Mouse (Mus musculus): ENCODE results near the gene Rab1a. TPM values are rescaled to one million over a fixed set of nuclear protein-coding genes. Genes with fewer than 3 reads are reported as not detected.
"Not testable (repeated sequence)": the region's sequence is repeated elsewhere in the genome, so short reads cannot be mapped to it uniquely, and the experiment has no call there.

Gene Rab1a
- 100 to 1,000 TPM; 125 to 136 TPM for total RNA-seq (2021)
- long read RNA-seq, experiment 1, transcript Rab1a-201 (6 exons, 2,827 nt), result major isoform, 88 of 96 reads
- long read RNA-seq, experiment 1, partial matches to known transcripts, result 4 of 96 reads
- long read RNA-seq, experiment 1, other reads (novel, unspliced or antisense), result 4 of 96 reads
- long read RNA-seq, experiment 2, transcript Rab1a-201 (6 exons, 2,827 nt), result major isoform, 57 of 62 reads
- long read RNA-seq, experiment 2, partial matches to known transcripts, result 0 of 62 reads
- long read RNA-seq, experiment 2, other reads (novel, unspliced or antisense), result 4 of 62 reads

DNA sequence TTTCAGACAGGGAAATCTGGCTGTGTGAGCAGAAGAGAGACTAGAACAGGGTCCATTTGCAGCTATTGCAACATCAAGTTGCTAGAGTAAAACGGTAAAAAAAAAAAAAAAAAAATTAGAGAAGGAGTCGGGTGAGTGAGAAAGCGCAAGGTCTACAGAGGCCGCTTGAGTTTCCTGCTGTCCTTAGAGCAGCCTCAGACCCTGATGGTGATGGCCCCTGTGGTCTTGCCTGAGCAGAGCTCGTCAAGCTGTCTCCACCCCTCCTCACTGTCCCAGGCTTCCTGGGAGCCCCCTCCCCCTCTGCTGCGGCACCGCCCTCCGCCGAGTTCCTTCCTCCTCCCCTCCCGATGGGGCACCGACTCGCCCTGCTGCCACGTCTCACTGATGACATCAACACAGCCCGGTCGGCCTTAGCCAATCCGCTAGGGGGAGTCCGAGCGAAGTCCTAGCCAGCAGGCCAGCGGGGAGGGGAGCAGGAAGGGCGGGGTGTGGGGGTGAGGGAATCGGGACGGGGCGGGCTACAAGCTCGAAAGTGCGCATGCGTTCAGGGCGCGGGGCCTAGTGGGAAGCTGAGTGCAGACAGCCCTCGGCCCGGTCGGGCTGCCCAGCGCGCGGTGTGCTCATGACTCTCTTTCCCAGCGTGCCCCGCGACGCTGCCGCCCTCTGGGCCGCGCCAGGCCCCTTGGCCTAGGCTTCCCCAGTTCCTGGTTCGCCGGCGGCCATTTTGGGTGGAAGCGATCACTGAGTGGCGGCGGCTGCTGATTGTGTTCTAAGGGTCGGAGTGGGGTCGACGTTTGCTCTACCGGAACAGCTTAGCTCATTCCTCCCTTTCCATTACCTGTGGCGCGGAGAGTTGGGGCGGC, at the start of gene Rab1a:
Gene Rab1a, plus strand, starts transcription at position 720 of the 863 bp plus-strand sequence.
- DNase-seq, result peak; percentile 99 to 100

DNA sequence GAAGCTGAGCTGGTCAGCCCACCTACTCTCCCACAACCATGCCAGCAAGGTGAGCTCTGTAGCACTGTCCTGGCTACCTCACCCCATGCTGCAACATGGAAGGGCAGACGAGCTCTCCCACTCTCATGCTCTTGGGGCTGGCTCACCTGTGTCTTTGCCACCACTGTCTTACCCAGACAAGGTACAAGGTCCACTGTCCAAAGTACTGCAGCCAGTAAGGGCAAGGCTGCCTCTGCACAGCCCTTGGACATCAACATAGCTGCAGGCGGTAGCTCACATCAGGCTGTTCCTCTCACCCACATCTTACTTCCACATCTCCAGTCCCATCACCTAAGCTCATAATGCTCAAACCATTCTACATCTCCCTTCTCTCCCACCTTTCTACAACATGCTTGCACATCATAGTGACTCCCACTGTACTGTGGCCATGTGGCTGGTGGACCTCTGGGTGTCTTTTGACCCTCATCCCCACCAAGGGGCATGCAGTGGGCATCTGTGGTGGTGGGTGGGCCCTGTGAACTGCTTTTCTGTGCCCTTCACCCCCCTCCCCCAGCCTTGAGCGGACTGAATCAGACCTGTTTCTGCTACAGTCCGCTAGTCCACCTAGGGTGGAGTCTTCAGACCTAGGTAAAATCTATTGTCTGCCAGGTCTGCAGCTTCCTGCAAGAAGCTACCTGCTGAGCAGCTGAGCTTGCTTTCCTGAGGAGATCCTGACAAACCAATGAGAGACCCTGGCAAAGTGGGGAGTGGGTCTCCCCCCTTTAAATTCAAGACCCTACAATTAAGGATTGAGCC, 48.9 kb upstream of the Rab1a start:
- DNase-seq, result no peak

DNA sequence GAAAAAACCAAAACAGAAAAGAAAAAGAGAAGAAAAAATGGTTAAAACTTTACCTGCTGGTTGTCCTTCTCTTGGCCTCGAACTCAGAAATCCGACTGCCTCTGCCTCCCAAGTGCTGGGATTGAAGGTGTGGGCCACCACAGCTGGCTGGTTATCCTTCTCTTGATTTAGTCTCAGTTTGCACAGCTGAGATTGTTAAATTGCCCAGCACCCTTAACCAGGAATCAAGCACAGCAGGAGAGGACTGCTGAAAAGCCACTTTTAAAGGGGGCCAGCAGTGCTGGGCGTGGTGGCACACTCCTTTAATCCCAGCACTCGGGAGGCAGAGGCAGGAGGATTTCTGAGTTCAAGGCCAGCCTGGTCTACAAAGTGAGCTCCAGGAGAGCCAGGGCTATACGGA, 47.7 kb upstream of the Rab1a start:
- DNase-seq, result not testable (repeated sequence)

DNA sequence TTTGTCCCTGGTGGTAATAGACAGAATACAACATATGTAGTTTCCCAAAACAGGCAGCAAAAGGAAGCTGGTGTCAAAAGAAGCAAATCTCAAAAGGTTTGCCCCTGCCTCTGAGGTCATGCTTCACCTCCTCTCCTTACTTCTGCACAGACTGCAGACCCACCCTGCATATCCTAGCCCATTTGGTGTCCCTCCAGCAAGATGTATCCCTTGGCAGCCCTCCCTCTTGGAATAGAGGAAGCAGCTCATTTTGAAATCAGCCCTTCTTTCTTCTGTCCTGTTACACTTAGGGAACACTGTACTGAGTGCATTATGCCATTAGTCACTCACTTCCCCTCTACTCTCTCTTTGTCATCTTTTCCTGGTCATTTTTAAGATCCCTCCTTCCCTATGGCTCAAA, 42.4 kb upstream of the Rab1a start:
- peak in 1 of 2 experiments; percentile 25 for DNase-seq

DNA sequence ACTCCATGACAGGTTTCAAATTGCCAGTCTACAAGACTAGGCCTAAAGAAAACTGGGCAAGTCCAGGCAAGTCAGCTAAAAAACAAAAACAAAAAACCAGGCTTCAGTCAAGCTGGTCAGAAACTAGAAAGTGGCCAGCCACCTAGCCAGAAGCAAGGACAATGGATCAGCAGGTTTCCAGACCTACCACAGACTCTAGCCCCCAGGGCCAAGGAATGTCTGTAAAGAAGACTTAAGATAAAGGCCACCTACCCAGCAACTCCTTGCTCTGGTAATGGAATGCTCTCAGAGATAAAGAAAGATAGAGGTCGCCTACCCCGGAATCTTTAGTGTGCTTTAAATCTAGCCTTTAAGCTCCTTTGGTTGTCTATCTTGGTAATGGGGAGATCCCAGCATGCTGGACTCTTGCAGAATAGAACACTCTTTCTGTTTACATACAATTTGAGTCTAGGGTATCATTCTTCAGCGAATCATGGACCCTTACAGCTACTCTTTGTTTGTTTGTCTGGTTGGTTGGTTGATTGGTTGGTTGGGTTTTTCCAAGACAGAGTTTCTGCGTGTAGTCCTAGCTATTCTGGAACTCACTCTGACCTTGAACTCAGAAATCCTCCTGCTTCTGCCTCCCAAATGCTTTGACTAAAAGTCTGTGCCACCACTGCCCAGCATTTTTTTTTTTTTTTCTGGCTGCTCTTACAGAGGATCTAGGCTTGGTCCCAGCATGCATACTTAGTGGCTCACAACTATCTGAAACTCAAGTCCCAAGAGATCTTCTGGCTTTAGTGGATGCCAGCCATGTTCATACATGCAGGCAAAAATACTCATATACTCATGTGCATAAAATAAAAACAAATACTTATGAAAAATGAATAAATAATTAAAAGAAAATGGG, 36.0 kb upstream of the Rab1a start:
- no peak for DNase-seq

DNA sequence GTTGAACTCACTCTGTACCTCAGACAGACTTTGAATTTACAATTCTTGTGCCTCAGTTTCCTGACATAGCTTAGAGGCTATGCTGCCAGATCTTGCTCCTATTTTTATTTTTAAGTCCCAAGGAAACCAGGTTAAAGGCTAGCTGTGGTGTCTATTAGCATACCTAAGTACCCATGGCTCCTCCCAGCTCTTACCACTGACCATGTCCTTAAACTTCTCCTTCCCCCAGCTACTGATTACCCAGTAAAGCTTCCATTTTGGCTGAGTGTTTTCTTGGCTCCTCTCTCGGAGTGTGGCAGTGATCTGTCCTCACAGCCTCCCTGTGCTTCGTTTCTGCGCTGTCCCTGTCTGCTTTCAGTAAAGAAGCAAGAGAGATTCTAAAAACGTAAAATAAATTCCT, 35.2 kb upstream of the Rab1a start:
- DNase-seq, result no peak

DNA sequence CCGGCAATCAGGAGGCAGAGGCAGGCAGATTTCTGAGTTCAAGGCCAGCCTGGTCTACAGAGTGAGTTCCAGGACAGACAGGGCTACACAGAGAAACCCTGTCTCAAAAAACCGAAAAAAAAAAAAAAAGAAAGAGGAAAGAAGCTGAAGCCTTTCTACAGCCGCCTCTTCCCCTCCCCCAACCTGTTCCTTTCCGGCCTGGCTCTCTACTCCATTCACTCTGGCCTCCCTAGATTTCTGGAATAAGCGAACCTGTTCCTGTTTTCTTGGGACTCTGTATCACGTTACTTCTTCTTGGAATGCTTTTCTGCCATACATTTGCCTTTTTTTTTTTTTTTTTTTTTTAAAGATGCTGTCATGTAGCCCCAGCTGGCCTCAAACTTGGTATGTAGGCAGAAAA, 34.8 kb upstream of the Rab1a start:
- DNase-seq, result not testable (repeated sequence)

DNA sequence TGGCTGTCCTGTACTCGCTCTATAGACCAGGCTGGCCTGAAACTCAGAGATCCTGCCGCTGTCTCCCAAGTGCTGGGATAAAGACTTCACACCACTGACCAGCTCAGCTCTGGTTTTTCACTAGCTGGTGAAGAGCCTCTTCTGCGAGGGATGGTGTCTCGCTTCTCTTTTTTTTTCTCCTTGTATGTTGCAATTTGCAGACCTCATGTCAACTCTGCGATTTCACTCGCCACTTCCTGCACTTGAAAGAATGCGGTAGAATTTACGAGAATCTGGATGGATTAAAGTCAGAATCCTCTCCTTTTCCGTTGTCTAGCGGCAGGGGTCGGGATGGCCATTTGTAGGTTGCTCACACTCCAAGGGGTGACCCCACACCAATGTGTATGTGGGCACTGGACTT, 32.3 kb upstream of the Rab1a start:
- DNase-seq, result peak; percentile 17 to 40

DNA sequence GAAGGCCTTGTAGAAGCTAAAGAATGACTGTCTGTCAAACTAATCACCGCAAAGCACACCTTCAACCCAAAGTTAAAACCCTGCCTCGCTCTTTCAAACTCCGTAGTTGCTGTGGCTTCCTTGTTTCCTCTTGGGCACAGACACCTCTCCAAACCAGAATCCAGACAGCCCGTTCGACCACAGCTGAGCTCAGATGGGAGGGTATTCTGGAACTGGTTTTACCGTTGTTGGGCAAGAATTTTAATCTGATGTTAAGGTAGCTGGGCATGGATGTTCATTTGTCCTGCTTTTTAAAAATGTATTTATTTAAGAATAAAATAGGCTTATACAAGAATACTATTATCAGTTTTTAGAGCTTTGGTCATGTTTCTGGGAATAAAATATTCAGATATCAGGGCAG, 14.0 kb upstream of the Rab1a start:
- DNase-seq, result no peak

DNA sequence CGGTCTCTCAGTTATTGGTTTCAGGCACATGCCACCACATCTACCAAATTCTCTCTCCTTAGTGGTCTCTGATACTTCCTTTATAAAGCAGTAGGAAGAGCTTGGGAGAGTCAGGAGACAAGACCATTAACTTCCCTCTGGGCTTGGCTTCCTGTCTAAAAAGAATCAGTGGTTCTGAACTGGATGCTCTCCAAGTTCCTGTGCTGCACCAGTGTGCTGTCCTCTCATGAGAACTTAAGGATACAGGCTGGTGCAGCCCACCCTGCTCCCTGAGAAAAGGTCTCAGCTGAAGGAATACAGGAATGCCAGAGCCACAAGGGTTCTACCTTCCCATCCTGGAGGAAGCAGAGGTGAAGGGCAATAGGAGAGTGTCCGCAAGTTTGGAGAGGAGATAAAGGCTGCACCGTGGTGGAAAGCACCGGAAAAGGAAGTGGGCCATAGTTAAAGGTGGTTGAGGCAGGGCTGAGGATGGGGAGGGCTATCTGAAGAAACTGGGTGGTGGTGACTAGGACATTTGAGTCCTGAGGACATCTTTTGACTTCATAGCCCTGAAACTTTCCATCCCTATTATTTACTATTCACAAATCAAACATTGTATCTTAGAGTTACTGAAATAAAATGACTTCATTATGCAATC, 8.0 kb upstream of the Rab1a start:
- DNase-seq, result peak; percentile 53 to 72

DNA sequence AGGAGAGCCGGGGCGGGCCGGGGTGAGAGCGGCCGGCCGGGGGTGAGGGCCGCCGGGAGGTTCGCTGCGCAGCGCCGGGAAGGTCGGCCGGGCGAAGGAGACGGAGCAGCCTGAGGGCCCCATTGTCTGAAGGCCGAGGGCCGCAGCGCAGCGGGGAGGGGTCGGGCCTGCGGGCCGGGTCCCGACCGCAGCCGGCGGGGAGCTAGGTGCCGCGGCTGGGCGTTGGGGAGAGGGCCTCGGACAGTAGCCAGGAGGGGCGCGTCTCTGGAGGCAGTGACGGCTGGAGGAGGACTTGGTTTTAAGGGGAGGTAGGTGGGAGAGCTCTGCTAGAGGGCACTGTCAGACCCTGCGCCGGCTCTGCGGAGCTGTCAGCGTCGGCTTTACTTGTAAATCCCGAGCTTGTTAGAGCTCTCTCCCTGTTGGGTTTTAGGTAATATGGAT, 449 bp downstream of the Rab1a start:
- DNase-seq, result peak; percentile 51 to 61

DNA sequence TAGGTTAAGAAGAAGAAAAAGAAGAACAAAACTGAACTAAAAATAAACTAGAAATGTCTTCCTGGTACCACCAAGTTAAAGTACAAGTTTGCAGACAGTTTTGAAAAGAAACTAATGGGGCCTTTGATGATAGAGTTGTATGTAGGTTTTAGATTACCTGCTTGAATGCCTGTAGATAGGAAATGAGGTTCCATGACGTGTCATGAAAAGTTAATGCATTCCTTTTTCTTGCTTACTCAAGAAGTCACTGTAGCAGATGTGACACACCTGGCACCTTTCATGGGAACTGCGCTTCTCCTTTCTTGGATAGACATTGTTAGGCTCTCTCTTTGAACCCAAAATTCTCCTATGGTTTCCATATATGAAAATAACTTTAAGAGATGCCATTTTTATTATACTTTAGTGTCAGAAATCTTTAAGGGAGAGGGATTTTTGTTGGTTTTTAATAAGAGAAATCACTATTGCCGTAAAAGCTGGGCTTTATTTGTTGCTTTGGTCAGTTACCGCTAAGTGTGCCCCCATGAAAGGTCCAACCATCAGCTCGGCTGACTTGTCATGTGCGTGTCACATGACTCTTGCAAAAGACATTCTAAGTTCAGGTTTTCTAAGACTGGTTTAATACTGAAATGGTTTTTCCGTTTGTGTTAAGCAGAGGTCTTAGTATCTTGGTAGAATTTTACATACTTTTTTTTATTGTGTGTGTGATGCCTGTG, 1.2 kb downstream of the Rab1a start:
- no peak for DNase-seq

DNA sequence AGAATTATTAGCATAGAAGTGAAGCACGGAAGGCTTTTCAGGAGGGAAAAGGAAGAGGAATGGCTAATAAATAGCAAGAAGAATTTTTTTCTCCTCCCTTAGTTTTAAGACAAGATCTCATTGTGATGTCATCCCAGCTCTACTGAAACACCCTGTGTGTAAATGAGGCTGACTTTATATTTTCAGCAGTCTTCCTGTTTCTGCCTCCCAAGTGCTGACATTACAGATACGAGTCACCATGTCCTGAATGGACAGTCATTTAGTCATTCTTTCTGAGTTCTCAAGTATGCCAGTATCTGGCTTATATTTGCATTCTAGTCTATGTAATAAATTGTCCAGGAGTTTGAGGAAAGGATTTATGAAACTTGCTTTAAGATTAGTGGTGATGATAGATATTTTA, 3.1 kb downstream of the Rab1a start:
- DNase-seq, result no peak

DNA sequence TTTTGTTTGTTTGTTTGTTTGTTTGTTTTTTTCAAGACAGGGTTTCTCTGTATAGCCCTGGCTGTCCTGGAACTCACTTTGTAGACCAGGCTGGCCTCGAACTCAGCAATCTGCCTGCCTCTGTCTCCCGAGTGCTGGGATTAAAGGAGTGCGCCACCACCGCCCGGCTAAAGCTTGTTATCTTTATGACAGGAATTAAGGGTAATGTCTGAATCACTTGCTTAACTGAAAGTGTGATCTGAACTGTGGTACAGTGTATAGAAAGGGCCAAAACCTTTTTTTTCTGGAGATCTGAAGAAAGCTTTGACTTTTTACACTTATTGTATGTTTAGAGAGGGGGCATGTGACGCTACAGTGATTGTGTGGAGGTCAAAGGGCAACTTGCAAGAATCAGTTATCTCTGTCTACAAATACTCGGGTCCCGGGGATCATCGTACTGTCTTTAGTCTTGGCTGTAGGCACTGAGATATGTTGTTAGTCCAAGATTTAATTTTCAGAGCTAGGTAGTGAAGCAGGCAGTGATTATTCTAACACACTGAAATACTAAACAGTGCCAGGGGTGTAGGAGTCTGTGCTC, 3.7 kb downstream of the Rab1a start:
- no peak for DNase-seq

DNA sequence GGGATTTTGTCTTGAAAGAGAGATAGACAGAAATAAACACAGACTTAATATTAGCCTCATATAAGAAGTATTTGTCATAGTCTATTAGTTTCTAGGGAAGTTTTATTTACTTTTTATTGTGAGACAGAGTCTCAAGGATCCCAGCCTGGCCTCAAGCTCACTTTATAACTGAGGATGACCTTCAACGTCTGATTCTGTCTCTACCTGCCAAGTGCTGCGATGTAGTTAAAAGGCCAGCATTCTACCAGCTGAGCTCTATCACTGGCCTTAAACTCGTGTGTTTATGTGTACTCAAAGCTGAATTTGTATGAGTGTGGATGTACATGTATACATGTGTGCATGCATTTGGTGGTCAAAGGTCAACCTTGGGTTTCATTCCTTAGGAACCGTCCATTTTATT, 4.3 kb downstream of the Rab1a start:
- no peak for DNase-seq

DNA sequence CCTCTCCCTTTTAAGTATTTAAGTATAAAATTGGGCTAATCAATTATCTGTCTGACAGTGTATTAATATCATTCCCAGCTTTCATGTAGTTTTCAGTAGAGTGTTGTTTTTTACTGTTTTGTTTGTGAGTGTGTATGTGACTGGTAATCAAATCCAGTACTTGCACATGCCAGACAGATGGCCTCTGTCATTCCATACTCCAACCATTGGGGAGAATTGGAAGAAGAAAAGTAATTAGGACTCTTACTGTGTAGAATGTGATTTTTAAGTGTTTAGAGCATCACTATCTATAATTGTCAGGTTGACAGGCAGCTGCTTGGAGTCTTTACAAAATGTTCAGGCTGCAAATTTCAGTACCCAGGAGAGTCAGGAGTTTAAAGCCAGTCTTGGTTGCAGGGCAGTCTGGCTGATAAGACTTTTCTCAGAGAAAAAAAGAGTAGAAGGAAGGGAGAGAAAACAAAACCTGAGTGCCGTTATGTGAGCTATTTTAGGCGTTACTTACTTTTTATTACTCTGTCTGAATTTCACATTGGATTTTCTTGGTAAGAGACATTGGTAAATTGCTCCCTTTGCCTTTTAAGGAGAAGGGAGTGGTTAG, 5.5 kb downstream of the Rab1a start:
- DNase-seq, result no peak

DNA sequence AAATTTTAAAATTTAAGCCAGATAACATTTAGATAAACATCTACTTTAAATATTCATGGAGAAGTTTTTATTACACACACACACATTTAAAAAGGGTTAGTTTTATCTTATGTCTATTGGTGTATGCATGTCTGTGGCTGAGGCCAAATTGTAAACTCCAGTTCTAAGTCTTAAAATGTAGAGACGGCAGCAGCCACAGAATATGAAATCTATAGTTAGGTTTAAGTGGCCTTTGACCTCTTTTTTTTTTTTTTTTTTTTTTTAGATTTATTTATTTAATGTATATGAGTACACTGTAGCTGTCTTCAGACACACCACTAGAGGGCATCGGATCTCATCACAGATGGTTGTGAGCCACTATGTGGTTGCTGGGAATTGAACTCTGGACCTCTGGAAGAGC, 6.4 kb downstream of the Rab1a start:
- no peak for DNase-seq

DNA sequence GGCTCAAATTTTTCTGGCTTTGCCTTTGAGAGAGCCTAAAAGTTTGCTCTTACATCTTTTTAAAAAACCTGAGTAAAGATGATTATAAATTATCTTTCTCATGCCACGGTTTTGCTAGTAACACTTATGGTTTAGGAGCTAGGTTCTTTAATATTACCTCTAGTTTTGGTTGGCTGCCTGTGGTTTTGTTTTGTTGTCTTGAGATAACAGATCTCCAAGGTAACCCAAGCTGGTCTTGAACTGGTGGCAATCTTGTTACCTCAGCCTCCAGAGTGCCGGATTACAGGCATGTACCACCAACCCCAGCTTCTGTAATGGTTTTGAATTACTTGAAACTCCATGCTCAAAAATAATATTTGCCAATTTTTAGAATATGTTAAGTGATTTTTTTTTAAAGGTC, 10.6 kb downstream of the Rab1a start:
- no peak for DNase-seq

DNA sequence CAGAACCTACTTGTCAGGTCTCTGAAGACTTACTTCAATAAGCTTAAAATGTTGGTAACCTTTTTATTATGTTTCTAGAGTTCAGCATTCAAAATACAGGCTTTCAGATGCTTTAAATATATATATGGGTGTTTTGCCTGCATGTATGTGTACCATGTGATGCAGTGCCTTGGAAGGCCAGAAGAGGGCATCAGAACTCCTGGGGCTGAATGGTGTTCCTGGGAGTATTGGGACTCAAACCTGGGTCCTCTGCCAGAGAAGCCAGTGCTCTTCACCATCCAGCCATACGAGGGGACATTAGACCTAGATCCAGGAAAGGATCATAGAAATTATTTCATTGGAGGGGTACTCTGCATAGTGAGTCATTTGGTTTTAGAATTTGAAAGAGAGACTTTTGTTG, 13.5 kb downstream of the Rab1a start:
- DNase-seq, result no peak

DNA sequence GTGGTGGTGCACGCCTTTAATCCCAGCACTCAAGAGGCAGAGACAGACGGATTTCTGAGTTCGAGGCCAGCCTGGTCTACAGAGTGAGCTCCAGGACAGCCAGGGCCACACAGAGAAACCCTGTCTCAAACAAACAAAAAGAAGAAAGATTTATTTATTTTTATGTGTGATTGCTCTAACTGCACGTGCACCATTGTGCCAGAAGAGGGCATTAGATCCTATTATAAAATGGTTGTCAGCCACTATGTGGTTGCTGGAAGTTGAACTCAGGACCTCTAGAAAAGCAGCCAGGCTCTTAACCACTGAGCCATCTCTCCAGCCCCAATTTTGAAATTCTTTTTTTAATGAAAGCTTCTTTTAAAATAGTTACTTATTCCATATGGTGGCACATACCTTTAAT, 15.2 kb downstream of the Rab1a start:
- DNase-seq, result no peak
